ENCODE assay signal across 14 mouse cellular contexts in the genomic region with DNA sequence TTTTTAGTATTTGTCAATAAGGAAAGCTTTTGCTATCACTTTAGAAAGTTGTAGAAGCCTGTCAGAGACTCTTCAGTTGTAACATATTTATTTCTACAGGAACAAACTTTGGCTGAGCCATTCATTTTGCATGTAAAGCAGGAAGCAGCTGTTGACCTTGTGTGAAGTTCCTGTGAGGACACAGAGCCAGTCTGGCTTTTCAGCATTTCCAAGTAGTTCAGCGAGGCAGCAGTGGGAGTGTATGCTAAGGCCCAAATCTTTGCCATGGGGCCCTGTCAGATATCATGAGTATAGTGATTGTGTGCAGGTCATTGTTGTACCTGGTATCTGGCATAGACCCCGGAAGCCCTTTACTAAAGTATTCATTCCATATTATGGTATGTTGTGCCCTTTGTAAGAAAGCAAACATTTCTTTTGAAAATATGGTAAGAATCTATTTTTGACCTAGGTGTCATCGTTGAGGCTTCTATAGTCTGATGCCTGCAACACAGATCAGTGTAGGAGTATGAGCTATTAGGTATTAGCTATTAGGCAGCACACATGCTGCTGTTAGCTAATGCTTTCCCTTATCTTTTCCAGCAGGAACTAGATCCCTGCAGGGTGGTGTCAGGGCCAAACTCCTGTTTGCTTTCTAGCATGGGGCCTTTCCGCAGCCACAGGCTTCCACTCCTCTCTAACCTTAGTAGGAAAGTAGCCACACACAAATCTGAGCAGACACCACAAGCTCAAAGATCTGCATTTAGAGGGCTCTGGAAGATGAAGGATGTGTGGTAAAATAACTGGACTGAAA. TPM values are rescaled to one million over a fixed set of nuclear protein-coding genes. Genes with fewer than 3 reads are reported as not detected.
DNase-seq lines count a peak whose midpoint lies in the region; ATAC-seq lines count a peak whose summit lies in the region.
"Had no signal": no experiment of that assay in that cellular context is flagged by ENCODE, and none has a peak within 500 bp of the region (broad histone marks: within the 10 kb centered on the region; RNA-seq: fewer than 3 reads in every experiment).

No protein-coding gene starts in this region.

- peak; percentile 89 for DNase-seq in heart, adult 11 months
- no peak for DNase-seq in heart, postnatal 25 days (ENCODE audit: low spot score)
- peak; percentile 12 to 25 for DNase-seq in kidney, postnatal 36 days
- DNase-seq in lung, postnatal 36 days, result peak; percentile 57
- no peak for DNase-seq in ovary, postnatal 10 days (ENCODE audit: low spot score)
- no peak for DNase-seq in ovary, adult 18-20 months (ENCODE audit: low spot score)
- DNase-seq in urinary bladder, adult 18-20 months (ENCODE audit: low spot score in 2 of 2), result no peak
- DNase-seq: cerebellum, adult 8-10 months; layer of hippocampus, postnatal 36 days had no signal

- H3K36me3 ChIP-seq in heart, embryonic 12.5 days, result peaks cover 21% of the 10 kb centered on the region

- intact Hi-C loops in heart, postnatal 25 days (cut with DNase I), result no loop called here

- H3K27ac ChIP-seq in heart, embryonic 12.5 days (ENCODE audit: poor library complexity, severe bottlenecking), result peak overlapping the region; percentile 56
- H3K27ac ChIP-seq: embryonic facial prominence, embryonic 12.5 days; midbrain, embryonic 10.5 days; neural tube, embryonic 12.5 days had no signal

- no peak overlapping the region for H3K9ac ChIP-seq in heart, embryonic 12.5 days
- H3K9ac ChIP-seq: embryonic facial prominence, embryonic 12.5 days; neural tube, embryonic 12.5 days had no signal

- 53% methylated on average over 4 of the region's 4 CpGs for WGBS in heart, embryonic 12.5 days

- H3K4me3 ChIP-seq in heart, embryonic 12.5 days, result no peak overlapping the region
- H3K4me3 ChIP-seq: embryonic facial prominence, embryonic 12.5 days; midbrain, embryonic 10.5 days; neural tube, embryonic 12.5 days had no signal

- no peak for ATAC-seq in heart, embryonic 12.5 days (ENCODE audit: insufficient number of reproducible peaks, low FRiP score)
- ATAC-seq: forebrain, embryonic 14.5 days had no signal

- no peak overlapping the region for H3K4me2 ChIP-seq in heart, embryonic 12.5 days
- H3K4me2 ChIP-seq: embryonic facial prominence, embryonic 12.5 days; neural tube, embryonic 12.5 days had no signal

- no peaks in the 10 kb centered on the region for H3K27me3 ChIP-seq in heart, embryonic 12.5 days (replicated peaks)
- H3K27me3 ChIP-seq: embryonic facial prominence, embryonic 12.5 days; neural tube, embryonic 12.5 days had no signal

- H3K4me1 ChIP-seq in heart, embryonic 12.5 days (replicated peaks), result peaks cover 9% of the 10 kb centered on the region
- H3K4me1 ChIP-seq: embryonic facial prominence, embryonic 12.5 days; midbrain, embryonic 10.5 days; neural tube, embryonic 12.5 days had no signal

- no peaks in the 10 kb centered on the region for H3K9me3 ChIP-seq in heart, embryonic 12.5 days (replicated peaks)
- H3K9me3 ChIP-seq: embryonic facial prominence, embryonic 12.5 days; midbrain, embryonic 10.5 days; neural tube, embryonic 12.5 days had no signal

RNA-seq across cellular contexts. Expression of gene Dph5, which starts 37.0 kb away (rescaled TPM):
- 1 to 10 TPM; 5.2 to 5.6 TPM for total RNA-seq in heart, postnatal 25 days (2021)
- polyA plus RNA-seq in heart, embryonic 12.5 days (2016; fragmentation: Nextera tagmentation; extraction: Ambion mirVana), result 19.1 and 19.2 TPM in 2 replicates

Comparison
In these comparisons a context has a peak if more than half of its experiments do, and no peak if none do; other contexts are left out.
1. DNase-seq: peak in heart, adult 11 months (single experiment), kidney, postnatal 36 days (2 of 2) and lung, postnatal 36 days (single experiment); none in heart, postnatal 25 days (single experiment), ovary, postnatal 10 days (single experiment), ovary, adult 18-20 months (single experiment) and urinary bladder, adult 18-20 months (0 of 2).